In the genomic region with DNA sequence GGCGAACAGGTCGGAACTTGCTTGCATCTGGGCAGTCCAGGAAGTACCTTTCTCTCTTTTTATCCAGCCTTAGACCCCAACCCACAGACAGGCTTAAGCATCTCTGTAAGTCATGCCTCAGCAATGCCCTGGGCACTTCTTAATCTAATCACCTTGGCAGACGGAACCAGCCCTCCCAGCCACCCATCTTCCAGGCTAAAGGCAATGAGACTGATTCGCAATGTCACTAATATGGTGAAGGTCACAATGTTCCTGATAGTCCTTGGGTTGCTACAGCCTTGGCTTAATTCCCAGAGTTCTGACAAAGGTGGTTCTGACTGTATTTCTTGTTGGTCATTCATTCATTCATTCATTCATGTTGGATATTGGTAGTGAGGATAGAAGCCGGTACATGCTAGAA, we compare ENCODE assay signal across 16 mouse cellular contexts.
"Had no signal": no experiment of that assay in that cellular context is flagged by ENCODE, and none has a peak within 500 bp of the region (broad histone marks: within the 10 kb centered on the region; RNA-seq: fewer than 3 reads in every experiment).

No protein-coding gene starts in this region.

- H3K27ac ChIP-seq: kidney, embryonic 15.5 days; limb, embryonic 12.5 days; limb, embryonic 15.5 days; lung, embryonic 15.5 days had no signal

- DNase-seq: kidney, adult 8-10 months; kidney, postnatal 14 days; kidney, postnatal 4 days; left cerebral cortex, postnatal 4 days; lung, adult 18-20 months; lung, postnatal 14 days; lung, postnatal 4 days; midbrain, embryonic 14.5 days; thymus, adult 18-20 months; thymus, postnatal 36 days had no signal

- H3K9me3 ChIP-seq: kidney, embryonic 15.5 days; limb, embryonic 12.5 days; limb, embryonic 15.5 days; lung, embryonic 15.5 days had no signal

- H3K9ac ChIP-seq: kidney, embryonic 15.5 days; limb, embryonic 12.5 days; limb, embryonic 15.5 days; lung, embryonic 15.5 days had no signal

- H3K4me3 ChIP-seq: kidney, embryonic 15.5 days; limb, embryonic 12.5 days; limb, embryonic 15.5 days; lung, embryonic 15.5 days had no signal

- H3K27me3 ChIP-seq: kidney, embryonic 15.5 days; limb, embryonic 15.5 days had no signal

- H3K36me3 ChIP-seq: kidney, embryonic 15.5 days; limb, embryonic 12.5 days; limb, embryonic 15.5 days; lung, embryonic 15.5 days had no signal

- H3K4me2 ChIP-seq: kidney, embryonic 15.5 days; limb, embryonic 12.5 days; limb, embryonic 15.5 days; liver, embryonic 11.5 days; lung, embryonic 15.5 days; midbrain, embryonic 11.5 days had no signal
